Mouse (Mus musculus) cerebellum, postnatal 4 days (tissue): ENCODE measurements around the gene Olfr513.

ENCODE experiments used
- DNase-seq, 2 experiments: peaks; one replicate each; pipeline ENCODE4 v3.0.0; 2022; ENCODE audit warnings: low spot score in 2 of 2, mixed read lengths in 1 of 2

The Olfr513 gene

DNA sequence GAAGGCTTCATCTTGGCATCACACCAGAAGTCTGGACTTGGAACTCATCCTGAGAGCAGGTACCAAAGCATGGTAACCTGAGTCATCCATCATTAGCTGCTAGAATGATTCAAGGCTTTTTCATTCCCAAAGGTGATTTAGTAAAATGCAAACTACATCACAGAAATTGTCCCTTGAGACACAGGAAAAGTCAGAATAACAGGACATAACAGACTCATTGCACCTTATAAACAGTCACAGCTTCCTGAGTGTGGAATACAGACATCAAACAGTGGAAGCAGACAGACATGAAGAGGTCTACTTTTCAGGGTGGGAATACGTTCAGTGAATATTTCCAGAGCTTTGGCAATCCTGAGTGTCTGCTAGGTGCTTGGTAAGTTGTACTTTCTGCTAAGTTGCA lies at the start of gene Olfr513:
Olfr513 (plus strand) TSS at position 301 of the 400 bp plus-strand sequence.
- no peak for DNase-seq

DNA sequence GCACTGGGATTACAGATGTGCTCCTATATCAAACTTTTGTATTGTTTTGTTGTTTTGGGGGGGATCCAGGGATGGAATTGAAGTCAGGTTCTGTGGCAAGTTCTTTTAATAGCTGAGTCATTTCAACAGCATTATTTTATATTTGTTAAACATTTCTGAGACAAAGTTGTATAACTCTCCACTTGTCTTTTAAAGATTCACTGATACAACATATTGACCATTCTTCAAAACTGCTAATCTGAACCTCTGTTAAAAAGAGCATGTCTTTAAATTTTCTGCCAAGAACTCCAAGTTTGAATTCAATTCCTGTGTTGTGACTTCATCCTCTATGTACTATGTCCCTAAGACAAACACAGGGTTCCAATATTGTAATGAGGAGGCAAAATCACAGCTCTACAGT lies 37.8 kb upstream of the Olfr513 start, which contains the start of gene Olfr512:
Olfr512 (plus strand) TSS at position 301 of the 400 bp plus-strand sequence.
- DNase-seq: no peak

DNA sequence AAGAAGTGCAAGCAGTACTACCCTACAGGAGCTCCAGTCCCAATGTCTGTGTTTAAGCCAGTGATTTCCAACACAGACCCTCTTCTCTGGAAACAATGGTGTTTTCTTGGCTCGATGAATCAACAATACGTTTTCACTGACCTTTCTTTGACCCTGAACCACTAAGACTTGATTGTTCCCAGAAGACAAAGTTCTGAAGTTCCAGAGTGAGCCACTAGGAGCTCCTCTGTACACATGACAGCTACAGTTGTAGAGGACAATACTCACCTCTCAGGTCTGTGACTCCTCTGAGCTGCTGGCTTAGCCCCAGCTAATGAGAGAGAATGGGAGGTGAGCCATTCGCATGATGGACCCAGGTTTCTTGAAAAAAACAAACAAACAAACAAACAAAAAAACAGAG lies 9.6 kb downstream of the Olfr513 start:
- DNase-seq: no peak

DNA sequence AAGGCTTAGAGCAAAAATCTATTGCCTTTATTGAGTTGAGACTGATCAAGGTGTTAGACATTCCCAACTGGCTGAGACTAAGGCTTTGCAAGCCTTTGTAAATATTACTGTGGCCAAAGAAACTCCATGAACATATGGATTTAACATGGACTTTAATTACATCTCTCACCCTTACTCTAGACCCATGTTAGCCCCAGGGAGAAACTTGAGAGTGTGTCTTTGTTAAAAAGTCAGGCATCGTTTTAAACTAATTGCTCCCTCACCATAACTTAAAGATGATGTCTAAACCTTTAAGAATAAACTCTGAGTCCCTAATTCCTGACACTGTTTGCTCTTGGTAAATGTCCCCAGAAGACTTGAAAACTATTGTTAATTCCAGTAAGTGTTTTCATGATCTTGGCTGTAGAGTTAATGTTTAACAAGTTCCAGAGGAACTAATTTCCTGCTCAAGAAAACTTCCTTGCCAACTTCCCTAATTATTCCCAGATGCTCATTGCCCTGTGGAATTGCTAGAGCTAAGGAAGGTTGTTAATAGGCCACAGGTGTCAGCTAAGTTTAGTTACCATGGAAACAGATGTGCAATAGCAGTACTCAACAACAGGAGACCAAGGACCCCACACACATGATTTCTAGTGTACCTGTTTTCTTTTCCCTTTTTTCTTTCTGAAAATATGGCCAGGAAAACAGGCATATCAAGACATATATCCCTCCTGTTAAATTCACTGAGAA lies 46.6 kb downstream of the Olfr513 start:
- DNase-seq: no peak
